Mouse (Mus musculus) left cerebral cortex, postnatal 10 days (tissue): ENCODE measurements around the gene Awat1. TPM values are rescaled to one million over a fixed set of nuclear protein-coding genes. Genes with fewer than 3 reads are reported as not detected.
A peak's percentile ranks its signal among the peaks of the same experiment; 100 is the strongest.

Experiments used
- DNase-seq, 2 experiments: peaks; one replicate each; pipeline ENCODE4 v3.0.0; 2021 to 2022; ENCODE audit warnings: low spot score in 2 of 2, mixed read lengths in 1 of 2; ENCODE audit errors: extremely low spot score in 1 of 2
- intact Hi-C: fragments of 180-260 bp; cut with DNase I; formaldehyde crosslinking; loops from one replicate; pipeline ENCODE4 v1.15.1; 2025
- total RNA-seq, 2 experiments: library from RNA; stranded (reverse); gene quantifications; 2 replicates each; pipeline ENCODE4 v1.2.3; 2021

Awat1 gene
- total RNA-seq, result not detected

DNA sequence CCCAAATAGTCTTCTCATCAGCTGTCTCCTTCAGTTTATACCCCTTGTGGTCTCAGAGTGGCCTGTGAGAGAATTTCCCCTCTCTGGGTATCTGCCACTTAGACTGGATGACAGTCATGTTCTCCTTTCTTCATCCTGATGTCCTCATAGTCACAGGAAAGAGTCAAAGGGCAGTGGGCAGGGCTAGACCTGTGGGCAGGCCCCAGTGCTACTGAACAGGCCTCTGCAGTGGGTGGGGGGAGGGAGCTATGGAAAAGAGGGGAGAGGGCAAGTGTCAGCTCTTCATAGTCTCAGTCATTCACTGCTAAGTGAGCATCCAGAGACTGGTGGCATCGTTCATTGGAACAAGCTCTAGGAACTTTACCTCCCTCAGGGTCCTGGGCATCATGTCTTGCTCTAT is at the start of gene Awat1:
Awat1 (plus strand) TSS at position 301 of the 400 bp plus-strand sequence.
- no peak for DNase-seq
- intact Hi-C loops, result no loop called here

DNA sequence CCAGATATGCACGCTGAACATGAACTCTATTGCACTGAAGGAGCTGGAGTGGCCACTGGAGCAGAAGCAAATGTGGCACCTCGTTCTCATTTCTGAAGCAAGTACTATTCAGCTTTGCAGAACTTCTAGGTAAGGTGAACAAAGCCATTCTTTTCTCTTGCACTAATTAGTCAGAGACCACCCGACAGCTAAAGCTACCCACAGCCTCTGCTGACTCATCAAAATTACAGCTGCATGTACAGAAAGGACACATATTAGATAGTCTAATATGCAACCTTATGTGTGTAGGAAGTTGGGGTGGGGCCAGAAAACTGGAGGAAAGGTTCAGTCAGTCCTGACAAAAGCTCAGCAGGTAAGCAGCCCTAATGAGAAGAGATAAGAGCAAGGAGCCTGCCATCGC is 47.6 kb upstream of the Awat1 start, which contains the start of gene Dgat2l6:
Dgat2l6 (plus strand) TSS at position 368 of the 400 bp plus-strand sequence.
- intact Hi-C loops, result no loop called here
- DNase-seq, result no peak

DNA sequence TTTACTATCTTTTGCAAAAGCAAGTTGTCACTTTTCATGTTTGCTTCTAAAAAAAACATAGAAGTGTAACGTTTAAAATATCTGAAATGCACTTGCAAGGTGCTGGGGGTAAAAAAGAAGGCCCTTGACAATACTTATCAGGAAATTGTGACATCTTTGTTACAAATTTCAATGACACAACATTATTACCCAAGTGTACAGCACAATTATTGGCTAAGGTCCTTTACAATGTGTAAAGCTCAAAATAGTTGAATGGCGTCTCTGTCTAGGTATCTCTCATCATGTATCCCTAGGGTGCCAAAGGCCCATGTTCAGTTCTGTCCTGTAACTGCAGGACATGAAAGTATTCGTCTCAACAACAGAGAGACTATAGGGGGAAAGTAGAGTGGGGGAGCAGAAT is 16.0 kb upstream of the Awat1 start:
- intact Hi-C loops, result no loop called here
- DNase-seq, result no peak

DNA sequence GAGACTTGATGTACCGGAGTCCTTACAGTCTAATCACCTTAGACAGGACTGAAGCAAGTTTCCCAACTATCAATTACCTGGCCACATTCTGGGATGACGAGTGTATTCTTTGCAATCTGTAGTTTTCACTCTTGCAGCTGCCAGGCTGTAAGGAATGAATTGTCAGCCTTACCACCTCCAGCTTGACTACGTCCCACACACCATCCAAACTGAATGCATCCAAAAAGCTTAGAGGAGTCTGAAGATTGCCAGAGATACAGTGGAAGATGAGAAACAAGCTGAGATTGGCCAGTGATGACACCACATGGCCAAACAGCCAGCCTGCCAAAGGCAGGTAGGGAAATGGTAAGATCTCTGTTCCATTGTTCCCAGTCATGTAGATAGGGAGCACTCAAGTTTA is 6.4 kb upstream of the Awat1 start:
- DNase-seq, result no peak
- intact Hi-C loops, result no loop called here

DNA sequence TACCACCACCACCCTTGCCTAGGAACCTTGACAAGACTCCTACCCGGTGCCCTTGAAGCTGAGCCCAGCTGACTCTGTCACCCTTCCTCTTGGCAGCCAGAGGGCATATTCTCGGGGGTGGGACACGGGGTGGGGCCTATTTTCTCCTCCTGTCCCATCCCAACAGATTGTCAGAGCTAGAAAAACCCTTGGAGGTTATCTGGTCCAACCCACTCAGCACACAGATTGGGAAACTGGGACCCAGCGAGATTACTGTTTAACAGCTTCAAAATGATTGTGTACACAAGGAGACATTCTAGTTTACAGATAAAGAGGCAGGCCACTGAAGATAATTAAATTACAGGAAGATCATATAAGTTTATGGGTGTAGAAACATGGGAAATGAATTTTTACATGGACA is 22.7 kb downstream of the Awat1 start, which contains the start of gene P2ry4:
P2ry4 (minus strand) TSS at position 79 of the 400 bp plus-strand sequence.
- intact Hi-C loops, result no loop called here
- DNase-seq, result no peak

DNA sequence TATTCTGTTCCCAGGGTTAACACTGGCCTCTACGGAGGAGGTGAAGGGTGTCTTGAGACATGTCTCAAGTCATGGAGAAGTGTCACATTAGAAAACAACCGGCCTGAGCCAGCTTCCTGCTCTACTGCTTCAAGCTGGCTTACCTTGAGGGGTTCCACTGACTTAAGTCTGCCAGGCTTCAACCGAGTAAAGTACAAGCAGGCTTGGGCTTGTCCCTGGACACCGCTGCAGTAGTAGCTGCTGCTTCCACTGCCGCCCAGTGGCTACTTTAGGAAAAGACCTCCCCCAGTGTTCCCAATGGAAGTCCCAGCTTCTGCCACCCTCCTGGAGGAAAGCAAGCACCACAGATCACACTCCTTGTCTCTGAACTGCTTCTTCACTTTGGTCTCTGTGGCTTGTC is 25.4 kb downstream of the Awat1 start:
- intact Hi-C loops, result no loop called here
- DNase-seq, result peak; percentile 11 to 42

DNA sequence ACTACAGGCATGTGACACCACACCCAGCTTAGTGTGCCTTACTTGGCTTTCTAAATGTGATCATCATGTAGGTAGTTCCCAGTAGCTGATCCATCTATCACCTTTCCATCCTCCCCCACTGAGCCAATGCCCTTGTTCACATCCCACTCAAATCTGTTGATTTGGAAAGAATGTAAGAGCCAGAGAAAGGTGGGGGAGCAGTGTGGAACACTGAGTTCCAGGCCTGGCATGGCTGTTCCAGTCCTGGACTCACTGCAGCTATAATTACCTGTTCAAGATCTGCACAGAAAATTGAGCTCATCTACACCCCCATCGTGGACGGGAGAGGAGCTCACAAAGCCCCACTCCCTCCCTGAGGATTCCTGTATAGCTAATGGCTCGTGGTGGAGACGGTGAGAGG is 27.7 kb downstream of the Awat1 start:
- DNase-seq, result no peak
- intact Hi-C loops, result no loop called here

DNA sequence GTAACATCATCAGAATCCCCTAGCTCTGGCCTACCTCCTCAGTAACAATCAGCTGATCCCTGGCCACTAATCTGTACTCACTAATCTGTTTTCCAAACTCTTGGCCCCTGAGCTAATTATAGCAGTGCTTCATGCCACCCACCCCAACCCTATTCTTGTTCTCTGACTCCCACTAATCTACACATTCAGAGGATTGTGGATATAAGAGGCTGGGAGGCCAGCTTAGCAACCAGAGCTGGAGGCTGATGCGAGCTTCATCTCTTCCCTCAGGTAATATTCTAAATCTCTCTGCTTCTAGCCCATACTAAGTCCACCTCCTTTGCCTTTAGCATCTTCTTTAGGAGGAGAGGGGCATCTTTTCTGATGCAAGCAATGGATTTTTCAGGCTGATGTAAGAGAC is 33.3 kb downstream of the Awat1 start, which contains the start of gene Arr3:
Arr3 (plus strand) TSS at position 184 of the 400 bp plus-strand sequence.
- intact Hi-C loops, result no loop called here
- DNase-seq, result no peak

DNA sequence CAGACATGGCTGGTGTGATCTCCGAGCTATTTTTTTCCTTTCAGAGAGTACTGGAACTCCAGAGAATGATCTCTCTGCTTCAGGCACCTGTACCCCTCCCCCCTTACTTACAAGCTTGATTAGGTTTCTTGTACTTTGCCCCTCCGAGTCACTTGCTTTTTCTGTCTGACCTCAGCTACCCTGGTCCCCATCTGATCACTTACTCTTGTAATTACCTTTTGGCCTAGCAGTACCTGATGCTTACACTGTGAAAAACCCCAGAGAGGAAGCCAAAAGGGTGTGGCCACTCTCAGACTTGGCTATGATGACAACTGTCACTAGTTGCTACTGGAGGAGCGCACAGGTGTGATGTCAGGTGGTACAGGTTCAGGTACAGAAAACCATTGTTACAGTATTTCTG is 46.4 kb downstream of the Awat1 start:
- intact Hi-C loops, result no loop called here
- DNase-seq, result no peak

DNA sequence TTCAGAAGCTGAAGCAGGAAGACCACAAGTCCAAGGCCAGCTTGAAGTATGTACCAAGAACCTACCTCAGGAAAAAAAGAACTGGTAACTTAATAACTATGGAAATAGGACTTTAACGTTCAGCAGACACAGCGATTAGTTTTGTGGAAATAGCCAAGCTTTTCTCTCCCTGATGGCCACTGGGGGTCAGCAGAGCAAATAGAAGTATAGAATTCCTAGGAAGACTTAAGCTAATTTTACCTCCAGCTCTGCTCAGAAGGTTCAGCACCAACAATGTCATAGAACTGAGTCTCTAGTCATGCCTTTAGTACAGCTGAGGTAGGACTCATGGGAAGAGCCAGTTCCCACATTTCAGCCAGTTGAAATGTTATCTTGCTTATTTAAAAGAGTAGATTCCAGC is 49.3 kb downstream of the Awat1 start:
- intact Hi-C loops, result loop anchor here (10.0 kb wide), 1 partner anchor 113 kb away; no protein-coding TSS in a partner anchor
- no peak for DNase-seq

DNA sequence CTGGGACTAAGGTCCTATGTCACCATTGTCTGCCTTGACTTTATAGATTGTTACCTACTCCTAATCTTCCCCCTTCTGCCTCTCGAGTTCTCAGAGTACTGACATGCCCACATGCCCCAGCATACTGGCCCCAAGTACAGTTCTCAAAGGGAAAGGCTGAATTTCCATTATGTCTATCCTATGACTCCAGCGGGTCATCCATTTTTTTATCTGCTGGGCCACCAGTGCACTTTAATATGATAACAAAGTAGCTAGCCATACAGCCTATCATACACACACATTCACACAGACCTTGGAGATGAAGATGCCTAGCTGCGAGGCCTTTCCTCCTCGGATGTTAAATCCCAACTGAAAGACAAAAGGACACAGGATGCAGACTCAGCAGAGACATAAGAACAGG is 52.2 kb downstream of the Awat1 start:
- intact Hi-C loops, result loop anchor here (10.0 kb wide), 1 partner anchor 111 kb away; no protein-coding TSS in a partner anchor
- no peak for DNase-seq

DNA sequence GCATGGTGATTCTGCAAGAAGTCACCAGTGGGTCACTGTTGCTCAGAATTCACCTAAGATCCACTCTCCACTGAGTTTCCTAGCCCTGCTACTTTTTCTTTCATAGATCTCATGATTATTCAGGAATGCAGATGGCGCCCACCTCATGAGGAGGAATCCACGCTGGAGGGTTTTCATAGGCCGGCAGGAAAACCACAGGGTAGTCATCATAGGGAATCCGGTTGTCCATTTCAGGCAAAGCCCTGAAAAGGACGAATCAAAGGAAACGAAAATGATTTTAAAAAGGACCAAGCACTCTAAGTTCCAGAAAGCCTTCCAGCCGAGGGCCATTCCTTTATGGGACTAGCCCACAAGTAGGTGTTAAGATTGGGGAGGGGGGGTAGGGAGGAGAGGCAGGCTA is 53.1 kb downstream of the Awat1 start:
- peak in 1 of 2 experiments; percentile 16 for DNase-seq
- intact Hi-C loops, result loop anchor here (10.0 kb wide), 1 partner anchor 110 kb away; no protein-coding TSS in a partner anchor

DNA sequence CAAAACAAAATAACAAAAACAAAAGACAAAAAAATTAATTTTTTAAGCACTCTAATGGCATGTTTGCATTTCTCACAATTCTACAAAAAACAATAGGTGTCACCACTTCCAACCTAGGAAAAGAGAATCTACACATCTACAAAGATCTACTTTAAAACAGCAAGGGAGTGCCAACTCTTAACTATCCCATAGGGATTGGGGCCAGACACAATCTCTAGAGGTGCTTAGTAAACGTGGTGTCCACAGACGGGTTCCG is 53.4 kb downstream of the Awat1 start, which contains the start of gene Kif4:
Kif4 (plus strand) TSS at position 192 of the 256 bp plus-strand sequence.
- intact Hi-C loops, result loop anchor here (10.0 kb wide), 1 partner anchor 109 kb away; no protein-coding TSS in a partner anchor
- no peak for DNase-seq

DNA sequence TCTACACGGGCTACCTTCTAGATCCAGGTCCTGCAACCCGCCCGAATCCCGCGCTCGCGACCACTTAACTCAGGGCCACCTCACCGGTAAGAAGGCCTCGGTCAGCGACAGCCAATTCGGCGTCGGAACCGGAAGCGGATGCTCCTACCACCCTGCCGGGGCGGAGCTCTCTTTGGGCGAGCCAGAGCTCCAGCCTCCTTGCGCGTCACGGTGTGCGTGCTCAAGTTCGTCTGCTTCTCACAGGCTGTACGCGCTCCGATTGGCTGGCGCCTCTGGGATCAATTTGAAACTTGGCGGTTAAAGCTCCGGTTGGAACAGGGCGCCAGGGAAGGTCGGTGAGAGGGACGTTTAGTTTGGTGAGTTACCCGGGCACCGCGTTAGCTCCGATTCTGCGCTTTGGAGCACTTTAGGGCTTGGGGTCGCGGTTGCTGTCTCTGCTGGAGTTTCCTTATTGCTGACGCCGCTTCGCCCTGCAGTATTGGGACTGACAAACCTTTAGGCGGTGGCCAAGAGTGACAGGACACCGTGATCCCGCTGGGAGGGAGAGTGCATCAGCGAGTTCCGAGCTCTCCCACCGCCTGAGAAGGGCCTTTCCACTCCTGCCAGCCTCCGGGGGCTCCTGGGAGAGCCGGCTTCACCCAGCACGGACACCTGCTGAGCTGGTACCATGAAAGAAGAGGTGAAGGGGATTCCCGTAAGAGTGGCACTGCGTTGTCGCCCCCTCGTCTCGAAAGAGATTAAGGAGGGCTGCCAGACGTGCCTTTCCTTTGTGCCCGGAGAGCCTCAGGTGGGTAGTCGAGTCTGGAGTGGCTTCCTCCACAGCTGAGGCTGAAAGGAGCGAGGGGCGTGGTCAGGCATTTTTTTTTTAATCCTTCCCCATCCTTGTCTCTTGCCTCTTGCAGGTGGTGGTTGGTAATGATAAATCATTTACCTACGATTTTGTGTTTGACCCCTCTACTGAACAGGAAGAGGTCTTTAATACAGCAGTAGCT is 54.0 kb downstream of the Awat1 start, which contains the start of gene Pdzd11:
Pdzd11 (minus strand) TSS at position 767 of the 992 bp plus-strand sequence.
- intact Hi-C loops, result loop anchor here (10.0 kb wide), 1 partner anchor 109 kb away; no protein-coding TSS in a partner anchor
- DNase-seq, result peak; percentile 89 to 94

Other genes with a start within 250 kb of the Awat1 start
- not detected for gene Otud6a, start 143.2 kb upstream of the Awat1 start, total RNA-seq
- not detected for gene Awat2, start 129.5 kb upstream of the Awat1 start, total RNA-seq
- gene Igbp1, start 78.0 kb upstream of the Awat1 start, total RNA-seq, result 10 to 100 TPM; 31.4 to 31.8 TPM
- not detected for gene Dgat2l6, start 47.4 kb upstream of the Awat1 start, total RNA-seq
- gene P2ry4, start 22.6 kb downstream of the Awat1 start, total RNA-seq, result under 1 TPM in 1 of 2 experiments, not detected in 1; 0.10 TPM
- under 1 TPM in 1 of 2 experiments, not detected in 1; 0.36 TPM for gene Arr3, start 33.2 kb downstream of the Awat1 start, total RNA-seq
- 1 to 10 TPM; 2.5 to 3.4 TPM for gene Kif4, start 53.5 kb downstream of the Awat1 start, total RNA-seq
- gene Pdzd11, start 54.3 kb downstream of the Awat1 start, total RNA-seq, result 10 to 100 TPM; 29.6 to 37.0 TPM
- 10 to 100 TPM; 12.4 to 13.3 TPM for gene Gdpd2, start 157.6 kb downstream of the Awat1 start, total RNA-seq
- gene Dlg3, start 195.5 kb downstream of the Awat1 start, total RNA-seq, result 100 to 1,000 TPM; 144 to 152 TPM